Mouse (Mus musculus): Measurements from ENCODE around the gene B020031M17Rik. TPM values are rescaled to one million over a fixed set of nuclear protein-coding genes. Genes with fewer than 3 reads are reported as not detected.
"Not testable (repeated sequence)": the region's sequence is repeated elsewhere in the genome, so short reads cannot be mapped to it uniquely, and the experiment has no call there.

The B020031M17Rik gene
- polyA plus RNA-seq (2017; shearing (Covaris generic)): not detected

- not testable (repeated sequence) for ATAC-seq
Observed at GRCm38 (mm10) chr13:119950706-119951105, at the start of gene B020031M17Rik. TSS of gene B020031M17Rik (minus strand) at chr13:119950806.

GRCm38 (mm10) chr13:119999215-119999614 lies 48.6 kb upstream of the B020031M17Rik start:
- not testable (repeated sequence) for ATAC-seq

GRCm38 (mm10) chr13:119998442-119999086 lies 48.0 kb upstream of the B020031M17Rik start:
- ATAC-seq: not testable (repeated sequence)

GRCm38 (mm10) chr13:119991917-119992496 lies 41.4 kb upstream of the B020031M17Rik start:
- ATAC-seq: peak; percentile 75

- peak; percentile 50 for ATAC-seq
Observed at GRCm38 (mm10) chr13:119991264-119991663, 40.7 kb upstream of the B020031M17Rik start.

- ATAC-seq: peak; percentile 45
Observed at GRCm38 (mm10) chr13:119969163-119969562, 18.6 kb upstream of the B020031M17Rik start.

- not testable (repeated sequence) for ATAC-seq
Observed at GRCm38 (mm10) chr13:119968193-119968592, 17.6 kb upstream of the B020031M17Rik start.

GRCm38 (mm10) chr13:119965968-119966367 lies 15.4 kb upstream of the B020031M17Rik start:
- peak; percentile 17 for ATAC-seq

GRCm38 (mm10) chr13:119965302-119965952 lies 14.8 kb upstream of the B020031M17Rik start:
- ATAC-seq: peak; percentile 56

- peak; percentile 36 for ATAC-seq
Observed at GRCm38 (mm10) chr13:119962856-119963255, 12.2 kb upstream of the B020031M17Rik start.

- not testable (repeated sequence) for ATAC-seq
Observed at GRCm38 (mm10) chr13:119955567-119955966, 5.0 kb upstream of the B020031M17Rik start.

GRCm38 (mm10) chr13:119955089-119955488 lies 4.5 kb upstream of the B020031M17Rik start:
- ATAC-seq: not testable (repeated sequence)

GRCm38 (mm10) chr13:119929172-119929571 lies 21.4 kb downstream of the B020031M17Rik start, which contains the start of gene Gm21761:
TSS of gene Gm21761 (minus strand) at chr13:119929272.
- ATAC-seq: not testable (repeated sequence)

GRCm38 (mm10) chr13:119924597-119925340 lies 25.8 kb downstream of the B020031M17Rik start:
- not testable (repeated sequence) for ATAC-seq

- not testable (repeated sequence) for ATAC-seq
Observed at GRCm38 (mm10) chr13:119916966-119917722, 33.5 kb downstream of the B020031M17Rik start.

GRCm38 (mm10) chr13:119916449-119916848 lies 34.2 kb downstream of the B020031M17Rik start:
- ATAC-seq: not testable (repeated sequence)

Other genes starting within 250 kb of the B020031M17Rik start
- under 1 TPM; 0.52 to 0.77 (median 0.68) TPM for gene Nim1k, start 194.9 kb downstream of the B020031M17Rik start, polyA plus RNA-seq (2017; shearing (Covaris generic))
- gene Zfp131, start 159.9 kb downstream of the B020031M17Rik start, polyA plus RNA-seq (2017; shearing (Covaris generic)): 10 to 100 TPM; 20.9 to 24.2 (median 21.7) TPM
- gene AF067063, start 120.6 kb downstream of the B020031M17Rik start, polyA plus RNA-seq (2017; shearing (Covaris generic)): not detected
- not detected for gene D13Ertd608e, start 114.8 kb downstream of the B020031M17Rik start, polyA plus RNA-seq (2017; shearing (Covaris generic))
- gene Tcstv1, start 56.0 kb downstream of the B020031M17Rik start, polyA plus RNA-seq (2017; shearing (Covaris generic)): not detected
- not detected for gene Gm21761, start 21.5 kb downstream of the B020031M17Rik start, polyA plus RNA-seq (2017; shearing (Covaris generic))
- gene Gm36079, start 76.2 kb upstream of the B020031M17Rik start, polyA plus RNA-seq (2017; shearing (Covaris generic)): not detected
- under 1 TPM in 2 of 3 experiments, not detected in 1; 0.21 to 0.87 TPM for gene Gm21188, start 101.4 kb upstream of the B020031M17Rik start, polyA plus RNA-seq (2017; shearing (Covaris generic))
- not detected for gene Gm20767, start 189.4 kb upstream of the B020031M17Rik start, polyA plus RNA-seq (2017; shearing (Covaris generic))
- not detected for gene Gm21818, start 221.6 kb upstream of the B020031M17Rik start, polyA plus RNA-seq (2017; shearing (Covaris generic))

All from inflammation-experienced regulatory T-cells, adult 6 months (primary cell).